Mouse (Mus musculus) heart, postnatal 0 days (tissue): ENCODE data around the gene Fam178b. TPM values are rescaled to one million over a fixed set of nuclear protein-coding genes. Genes with fewer than 3 reads are reported as not detected.

Source experiments
- ATAC-seq: fragments of 200-750 bp; cut with Nextera tagmentation; 2 replicates; pipeline ENCODE4 v1.8.0; 2017; ENCODE audit warnings: low read depth, moderate number of reproducible peaks, moderate library complexity; ENCODE audit not compliant: insufficient read depth
- DNase-seq: peaks from one replicate; pipeline ENCODE4 v3.0.0-alpha.2; 2016; ENCODE audit warnings: low spot score
- H3K27ac ChIP-seq: fragments of 300-500 bp; sonication (generic); 2 replicates; pipeline ENCODE4 v1.5.1; 2014; ENCODE audit warnings: low read depth, mild to moderate bottlenecking
- H3K27me3 ChIP-seq: fragments of 300-500 bp; sonication (generic); 2 replicates; pipeline ENCODE4 v1.6.1; 2014; ENCODE audit warnings: low read length, mixed read lengths; ENCODE audit not compliant: control insufficient read depth, insufficient read depth
- H3K36me3 ChIP-seq: fragments of 300-500 bp; sonication (generic); replicated peaks from 2 replicates; pipeline ENCODE4 v1.6.1; 2014; ENCODE audit warnings: low read length, mixed read lengths; ENCODE audit not compliant: control insufficient read depth, insufficient read depth
- H3K4me1 ChIP-seq: fragments of 300-500 bp; sonication (generic); 2 replicates; pipeline ENCODE4 v1.6.1; 2014; ENCODE audit warnings: antibody characterized with exemption; ENCODE audit not compliant: control insufficient read depth, insufficient read depth
- H3K4me2 ChIP-seq: fragments of 300-500 bp; sonication (generic); 2 replicates; pipeline ENCODE4 v1.6.1; 2014; ENCODE audit warnings: low read depth, mild to moderate bottlenecking, low read length, moderate library complexity
- H3K4me3 ChIP-seq: fragments of 300-500 bp; sonication (generic); 2 replicates; pipeline ENCODE4 v1.5.1; 2014; ENCODE audit warnings: low read depth, low read length
- H3K9ac ChIP-seq: fragments of 300-500 bp; sonication (generic); replicated peaks from 2 replicates; pipeline ENCODE4 v1.6.1; 2014; ENCODE audit warnings: low read depth, low read length, mixed read lengths
- H3K9me3 ChIP-seq: fragments of 300-500 bp; sonication (generic); replicated peaks from 2 replicates; pipeline ENCODE4 v1.6.1; 2016; ENCODE audit warnings: low read length; ENCODE audit not compliant: control insufficient read depth
- CTCF ChIP-seq: IDR thresholded peaks from 2 replicates; pipeline ENCODE4 v1.5.1; 2016; ENCODE audit warnings: antibody characterized with exemption, control low read depth, low read depth
- EP300 ChIP-seq: IDR thresholded peaks from 2 replicates; pipeline ENCODE4 v1.6.1; 2016; ENCODE audit warnings: antibody characterized with exemption, low read depth
- WGBS: fragments of 180-500 bp; shearing (Covaris S2); extraction: QIAGEN DNeasy Blood & Tissue Kit; methylation state at CpG from one replicate; pipeline ENCODE4 v1.1.7; 2014; 5-methylcytosine and 5-hydroxymethylcytosine counted together
- polyA plus RNA-seq: library from polyadenylated mRNA; unstranded; fragments of >200 nt; fragmentation: Nextera tagmentation; extraction: Ambion mirVana; gene quantifications from 2 replicates; pipeline ENCODE4 v1.2.1, GENCODE M21; 2015
- total RNA-seq: library from RNA; depleted of rRNA; stranded (reverse); fragments of >200 nt; gene quantifications from 2 replicates; pipeline ENCODE4 v1.2.3, GENCODE M21; 2014; ENCODE audit warnings: low replicate concordance

Gene Fam178b
- total and polyA plus RNA-seq, 2 experiments from 2014 or later = 0.81 TPM; not detected in 1

GRCm38 (mm10) chr1:36707166-36707565, 24.2 kb upstream of the Fam178b start:
- no peak for DNase-seq
- Histone ChIP-seq H3K4me1 (peaks cover 12% of the 10 kb centered on the region), H3K27ac (no peak overlapping the region), H3K36me3 (peaks cover 53% of the 10 kb centered on the region), H3K4me3 (no peak overlapping the region), H3K4me2 (no peak overlapping the region), H3K9me3 (no peaks in the 10 kb centered on the region), H3K9ac (no peak overlapping the region), H3K27me3 (no peaks in the 10 kb centered on the region)
- TF ChIP-seq EP300 = no peak
- TF ChIP-seq CTCF = no peak
- ATAC-seq = no peak
- WGBS = 48% methylated on average over 2 of the region's 2 CpGs

- Histone ChIP-seq H3K4me3 (no peak overlapping the region), H3K4me1 (peaks cover 8% of the 10 kb centered on the region; the same call in 1 of the 2 replicates), H3K9ac (no peak overlapping the region), H3K27me3 (no peaks in the 10 kb centered on the region), H3K27ac (no peak overlapping the region), H3K4me2 (no peak overlapping the region), H3K36me3 (peaks cover 63% of the 10 kb centered on the region), H3K9me3 (no peaks in the 10 kb centered on the region)
- DNase-seq = no peak
- ATAC-seq = no peak
- no peak for TF ChIP-seq CTCF
- no peak for TF ChIP-seq EP300
- 67% methylated on average over 5 of the region's 5 CpGs for WGBS
Measured at GRCm38 (mm10) chr1:36697030-36697429, 14.0 kb upstream of the Fam178b start.

DNA sequence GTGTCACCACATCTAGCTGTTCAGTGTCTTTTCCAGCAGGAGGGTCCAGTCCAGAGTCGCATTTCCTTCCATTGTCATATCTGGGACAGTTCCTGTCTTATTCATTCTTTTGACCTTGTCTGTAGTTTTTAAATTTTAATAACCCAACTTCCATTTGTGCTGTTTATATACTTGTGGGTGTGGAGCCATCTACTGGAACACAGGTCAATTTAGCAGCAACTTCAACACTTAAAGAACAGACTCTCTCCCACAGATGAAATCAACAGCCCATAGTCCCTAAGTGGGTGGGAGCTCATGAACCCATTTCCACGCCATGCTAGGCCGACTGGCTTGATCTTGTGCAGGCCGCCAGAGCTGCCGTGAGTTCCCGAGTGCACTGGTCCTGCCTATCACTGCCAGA, 13.4 kb upstream of the Fam178b start:
- 29% methylated on average over 6 of the region's 6 CpGs for WGBS
- no peak overlapping the region for H3K4me2 ChIP-seq
- DNase-seq = no peak
- H3K27me3 ChIP-seq = no peaks in the 10 kb centered on the region
- ATAC-seq = no peak
- peak; percentile 10; the same call in 1 of the 2 replicates for TF ChIP-seq CTCF
- no peak for TF ChIP-seq EP300
- H3K9ac ChIP-seq = no peak overlapping the region
- H3K4me3 ChIP-seq = no peak overlapping the region
- H3K9me3 ChIP-seq = no peaks in the 10 kb centered on the region
- peaks cover 56% of the 10 kb centered on the region for H3K36me3 ChIP-seq
- H3K27ac ChIP-seq = no peak overlapping the region
- peaks cover 8% of the 10 kb centered on the region; the same call in 1 of the 2 replicates for H3K4me1 ChIP-seq

GRCm38 (mm10) chr1:36694871-36695270, 11.9 kb upstream of the Fam178b start:
- peaks cover 41% of the 10 kb centered on the region for H3K36me3 ChIP-seq
- ATAC-seq = no peak
- H3K27me3 ChIP-seq = no peaks in the 10 kb centered on the region
- TF ChIP-seq CTCF (no peak), EP300 (no peak)
- no peak for DNase-seq
- H3K4me1 ChIP-seq = peaks cover 8% of the 10 kb centered on the region; the same call in 1 of the 2 replicates
- H3K9me3 ChIP-seq = no peaks in the 10 kb centered on the region
- no peak overlapping the region for H3K4me3 ChIP-seq
- H3K9ac ChIP-seq = no peak overlapping the region
- WGBS = 83% methylated on average over 6 of the region's 6 CpGs
- H3K27ac ChIP-seq = no peak overlapping the region
- no peak overlapping the region for H3K4me2 ChIP-seq

GRCm38 (mm10) chr1:36691271-36692155, 8.5 kb upstream of the Fam178b start, which contains the start of gene Cox5b:
Gene Cox5b, plus strand, starts transcription at chr1:36691449.
- ATAC-seq = peak; percentile 96
- H3K27ac ChIP-seq = peak within 1 kb of the TSS; percentile 89

More at GRCm38 (mm10) chr1:36691271-36692155, 8.5 kb upstream of the Fam178b start, which contains the start of gene Cox5b:
- Histone ChIP-seq H3K9ac (peak within 1 kb of the TSS; percentile 92), H3K9me3 (no peaks in the 10 kb centered on the region), H3K36me3 (peaks cover 27% of the 10 kb centered on the region), H3K4me2 (peak within 1 kb of the TSS; percentile 91), H3K4me3 (peak within 1 kb of the TSS; percentile 90), H3K27me3 (no peaks in the 10 kb centered on the region), H3K4me1 (peaks cover 8% of the 10 kb centered on the region; the same call in 1 of the 2 replicates)
- peak; percentile 99 for DNase-seq
- no peak for TF ChIP-seq CTCF
- no peak for TF ChIP-seq EP300
- WGBS = under 1% methylated on average over 68 of the region's 68 CpGs
